Mouse (Mus musculus) MEL (cell line): ENCODE measurements at regions not wholly inside any gene's neighbourhood (a gene's known extent, or its start where the extent isn't known, plus 50 kb on each side); places are given as distances from the start of the nearest gene placed in this dataset.

Experiments used
- DNase-seq: peaks from one replicate; pipeline ENCODE4 v3.0.0; 2011; ENCODE audit warnings: low read depth, low spot score
- H3K27ac ChIP-seq: 2 replicates; pipeline ENCODE4 v1.5.1; 2012; ENCODE audit warnings: low read depth, mild to moderate bottlenecking, control low read depth, low read length, moderate library complexity; ENCODE audit not compliant: control insufficient read depth
- H3K27me3 ChIP-seq, 2 experiments: fragments of 150-350 bp in 1 of 2; sonication (generic) in 1 of 2; 2 replicates each; pipeline ENCODE4 v1.6.1; 2012; ENCODE audit warnings: low read length in 2 of 2, mild to moderate bottlenecking in 2 of 2, improper control_type of control experiment in 1 of 2, moderate library complexity in 1 of 2; ENCODE audit not compliant: insufficient read depth in 2 of 2, control insufficient read depth in 1 of 2
- H3K36me3 ChIP-seq, 2 experiments: 2 replicates each; pipeline ENCODE4 v1.6.1; 2012 to 2014; ENCODE audit warnings: low read length in 2 of 2, improper control_type of control experiment in 1 of 2, inconsistent platforms in 1 of 2, mild to moderate bottlenecking in 1 of 2; ENCODE audit not compliant: insufficient read depth in 2 of 2, control insufficient read depth in 1 of 2
- H3K4me1 ChIP-seq, 2 experiments: fragments of 150-350 bp in 1 of 2; sonication (generic) in 1 of 2; 2 replicates each; pipeline ENCODE4 v1.6.1; 2012; ENCODE audit warnings: low read length in 2 of 2, improper control_type of control experiment in 1 of 2, mild to moderate bottlenecking in 1 of 2; ENCODE audit not compliant: insufficient read depth in 2 of 2, control insufficient read depth in 1 of 2
- H3K4me3 ChIP-seq, 2 experiments: fragments of 150-350 bp in 1 of 2; sonication (generic) in 1 of 2; 2 replicates each; pipeline ENCODE4 v1.5.1; 2012; ENCODE audit warnings: low read depth in 2 of 2, low read length in 2 of 2, mild to moderate bottlenecking in 2 of 2, moderate library complexity in 2 of 2, control low read depth in 1 of 2, improper control_type of control experiment in 1 of 2; ENCODE audit not compliant: control insufficient read depth in 1 of 2, insufficient read depth in 1 of 2
- H3K79me2 ChIP-seq: 2 replicates; pipeline ENCODE4 v1.6.1; 2012; ENCODE audit warnings: mild to moderate bottlenecking, low read length, moderate library complexity; ENCODE audit not compliant: control insufficient read depth, poor library complexity, insufficient read depth
- H3K9ac ChIP-seq: 2 replicates; pipeline ENCODE4 v1.6.1; 2012; ENCODE audit warnings: low read depth, mild to moderate bottlenecking, control low read depth, low read length, moderate library complexity; ENCODE audit not compliant: control insufficient read depth, poor library complexity, severe bottlenecking
- H3K9me3 ChIP-seq: fragments of 150-350 bp; sonication (generic); replicated peaks from 2 replicates; pipeline ENCODE4 v1.6.1; 2012; ENCODE audit warnings: mild to moderate bottlenecking, low read length, improper control_type of control experiment, moderate library complexity; ENCODE audit not compliant: insufficient read depth
- BHLHE40 ChIP-seq: IDR thresholded peaks from 2 replicates; pipeline ENCODE4 v1.6.1; 2012; ENCODE audit warnings: low read depth, mild to moderate bottlenecking, inconsistent platforms, low read length, improper control_type of control experiment, borderline replicate concordance
- CHD1 ChIP-seq: IDR thresholded peaks from 2 replicates; pipeline ENCODE4 v1.6.1; 2012; ENCODE audit warnings: low read depth, mild to moderate bottlenecking, inconsistent platforms, low read length, improper control_type of control experiment
- CHD2 ChIP-seq: IDR thresholded peaks from 2 replicates; pipeline ENCODE4 v1.6.1; 2011; ENCODE audit warnings: low read length, improper control_type of control experiment
- E2F4 ChIP-seq: IDR thresholded peaks from 2 replicates; pipeline ENCODE4 v1.6.1; 2011; ENCODE audit warnings: low read depth, low read length, improper control_type of control experiment, borderline replicate concordance
- EP300 ChIP-seq, 2 experiments: IDR thresholded peaks; 2 replicates each; pipeline ENCODE4 v1.6.1; 2011; ENCODE audit warnings: improper control_type of control experiment in 2 of 2, low read length in 2 of 2, low read depth in 1 of 2, mild to moderate bottlenecking in 1 of 2
- KAT2A ChIP-seq: conservative IDR thresholded peaks from 2 replicates; pipeline ENCODE4 v1.6.1; 2012; ENCODE audit warnings: low read depth, low read length, improper control_type of control experiment, inconsistent platforms
- MAFK ChIP-seq: IDR thresholded peaks from 2 replicates; pipeline ENCODE4 v1.6.1; 2011; ENCODE audit warnings: low read depth, mild to moderate bottlenecking, low read length, improper control_type of control experiment, borderline replicate concordance
- MAZ ChIP-seq: IDR thresholded peaks from 2 replicates; pipeline ENCODE4 v1.6.1; 2012; ENCODE audit warnings: low read depth, mild to moderate bottlenecking, inconsistent platforms, low read length, improper control_type of control experiment
- MEF2A ChIP-seq: IDR thresholded peaks from 2 replicates; pipeline ENCODE4 v1.6.1; 2014; ENCODE audit warnings: low read depth, mild to moderate bottlenecking, inconsistent platforms, low read length, improper control_type of control experiment; ENCODE audit not compliant: poor library complexity, insufficient replicate concordance, severe bottlenecking; ENCODE audit errors: extremely low read depth
- MXI1 ChIP-seq: IDR thresholded peaks from 2 replicates; pipeline ENCODE4 v1.6.1; 2011; ENCODE audit warnings: mild to moderate bottlenecking, low read depth, low read length, improper control_type of control experiment
- NELFE ChIP-seq: IDR thresholded peaks from 2 replicates; pipeline ENCODE4 v1.6.1; 2011; ENCODE audit warnings: low read depth, low read length, improper control_type of control experiment
- NRF1 ChIP-seq: IDR thresholded peaks from 2 replicates; pipeline ENCODE4 v1.6.1; 2014; ENCODE audit warnings: low read depth, mild to moderate bottlenecking, inconsistent platforms, low read length, improper control_type of control experiment, moderate library complexity; ENCODE audit not compliant: poor library complexity, insufficient read depth, severe bottlenecking
- POLR2AphosphoS5 ChIP-seq: IDR thresholded peaks from 2 replicates; pipeline ENCODE4 v1.6.1; 2012; ENCODE audit warnings: low read depth, borderline replicate concordance, mild to moderate bottlenecking, inconsistent platforms, low read length, moderate library complexity, mixed read lengths
- RAD21 ChIP-seq: IDR thresholded peaks from 2 replicates; pipeline ENCODE4 v1.6.1; 2011; ENCODE audit warnings: mild to moderate bottlenecking, low read depth, low read length, improper control_type of control experiment
- RCOR1 ChIP-seq: IDR thresholded peaks from 2 replicates; pipeline ENCODE4 v1.6.1; 2012; ENCODE audit warnings: low read depth, mild to moderate bottlenecking, inconsistent platforms, low read length, improper control_type of control experiment
- SIN3A ChIP-seq: IDR thresholded peaks from 2 replicates; pipeline ENCODE4 v1.6.1; 2012; ENCODE audit warnings: low read length, improper control_type of control experiment, inconsistent platforms
- SMC3 ChIP-seq: IDR thresholded peaks from 2 replicates; pipeline ENCODE4 v1.6.1; 2011; ENCODE audit warnings: low read depth, low read length, improper control_type of control experiment
- TBP ChIP-seq: IDR thresholded peaks from 2 replicates; pipeline ENCODE4 v1.8.0; 2011; ENCODE audit warnings: low read depth, low read length, improper control_type of control experiment
- TCF12 ChIP-seq: IDR thresholded peaks from 2 replicates; pipeline ENCODE4 v1.6.1; 2014; ENCODE audit warnings: low read depth, mild to moderate bottlenecking, inconsistent platforms, low read length, improper control_type of control experiment, moderate library complexity
- UBTF ChIP-seq: IDR thresholded peaks from 2 replicates; pipeline ENCODE4 v1.6.1; 2012; ENCODE audit warnings: low read depth, mild to moderate bottlenecking, inconsistent platforms, low read length, improper control_type of control experiment, moderate library complexity, borderline replicate concordance; ENCODE audit not compliant: insufficient read depth
- USF2 ChIP-seq, 2 experiments: IDR thresholded peaks; 2 replicates each; pipeline ENCODE4 v1.6.1; 2011 to 2012; ENCODE audit warnings: improper control_type of control experiment in 2 of 2, low read length in 2 of 2, borderline replicate concordance in 1 of 2, inconsistent platforms in 1 of 2, low read depth in 1 of 2, mild to moderate bottlenecking in 1 of 2; ENCODE audit not compliant: insufficient read depth in 1 of 2
- ZKSCAN1 ChIP-seq: IDR thresholded peaks from 2 replicates; pipeline ENCODE4 v1.6.1; 2012; ENCODE audit warnings: low read depth, mild to moderate bottlenecking, inconsistent platforms, low read length, improper control_type of control experiment, moderate library complexity
- ZNF384 ChIP-seq: IDR thresholded peaks from 2 replicates; pipeline ENCODE4 v1.6.1; 2012; ENCODE audit warnings: low read depth, mild to moderate bottlenecking, inconsistent platforms, low read length, improper control_type of control experiment

- Histone ChIP-seq H3K27me3 (no peaks in the 10 kb centered on the region; a peak in 2 of 4 replicates), H3K9me3 (no peaks in the 10 kb centered on the region), H3K4me1 (no peaks in the 10 kb centered on the region), H3K27ac (no peak overlapping the region), H3K9ac (no peak overlapping the region), H3K4me3 (no peak overlapping the region), H3K79me2 (no peaks in the 10 kb centered on the region), H3K36me3 (no peaks in the 10 kb centered on the region; a peak in 1 of 4 replicates)
- TF ChIP-seq E2F4 (no peak), CHD2 (no peak), NRF1 (no peak), POLR2AphosphoS5 (no peak), EP300 (IDR thresholded peaks at IDR 0.05; ENCODE audit: low read depth in 1 of 2, low read length in 2 of 2) (no peak), NELFE (no peak), ZKSCAN1 (no peak), RCOR1 (no peak), BHLHE40 (no peak), SMC3 (no peak), TBP (no peak), RAD21 (no peak), SIN3A (no peak), MAFK (no peak), UBTF (no peak), TCF12 (no peak), USF2 (IDR thresholded peaks at IDR 0.05; ENCODE audit: borderline replicate concordance in 1 of 2, insufficient read depth in 1 of 2, low read depth in 1 of 2, low read length in 2 of 2) (no peak)
- no peak for DNase-seq
Measured at GRCm38 (mm10) chr2:133397566-133397965, 154.4 kb upstream of the Bmp2 start.

DNA sequence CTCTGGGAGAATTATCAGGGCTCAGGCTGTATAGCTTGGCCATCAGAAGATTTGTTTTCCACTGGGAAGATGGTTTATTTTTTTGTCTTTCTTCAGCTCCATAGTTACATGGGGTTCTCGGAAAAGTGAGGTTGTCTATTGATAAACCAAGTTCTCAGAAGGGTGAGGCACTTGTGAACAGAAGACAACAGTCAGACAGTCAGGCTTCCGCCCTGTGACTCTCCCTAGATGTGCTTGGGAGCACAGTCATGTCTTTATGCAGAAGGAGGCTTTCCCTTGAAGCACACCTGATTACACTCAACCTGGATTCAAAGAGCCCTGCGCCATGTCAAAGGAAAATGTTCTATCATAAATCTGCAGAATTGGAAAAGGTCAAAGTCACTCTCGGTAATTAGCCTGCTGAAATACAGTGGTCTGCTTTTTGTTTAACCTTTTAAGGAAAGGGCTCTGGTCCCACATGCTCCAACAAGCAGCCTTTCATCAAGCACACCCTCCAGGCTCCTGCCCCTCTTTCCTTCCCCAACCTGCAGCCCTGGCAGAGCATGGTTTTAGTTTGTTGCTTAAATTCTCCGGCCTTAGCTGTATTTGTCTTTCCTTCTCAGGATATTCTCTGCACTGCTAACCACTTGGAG lies 152.8 kb upstream of the Bmp2 start:
- Histone ChIP-seq H3K4me3 (no peak overlapping the region), H3K27me3 (no peaks in the 10 kb centered on the region; a peak in 1 of 4 replicates), H3K9me3 (no peaks in the 10 kb centered on the region), H3K36me3 (no peaks in the 10 kb centered on the region; a peak in 1 of 4 replicates), H3K27ac (no peak overlapping the region), H3K4me1 (no peaks in the 10 kb centered on the region), H3K79me2 (no peaks in the 10 kb centered on the region), H3K9ac (no peak overlapping the region)
- no peak for TF ChIP-seq MXI1
- no peak for TF ChIP-seq TBP
- TF ChIP-seq RAD21, result no peak
- TF ChIP-seq SMC3, result no peak
- TF ChIP-seq MAZ, result no peak
- TF ChIP-seq NELFE, result no peak
- no peak for TF ChIP-seq ZNF384
- no peak for TF ChIP-seq POLR2AphosphoS5
- no peak for TF ChIP-seq CHD1
- TF ChIP-seq KAT2A, result no peak
- TF ChIP-seq MEF2A, result no peak
- no peak for TF ChIP-seq EP300 (IDR thresholded peaks at IDR 0.05; ENCODE audit: low read depth in 1 of 2, low read length in 2 of 2)
- no peak for DNase-seq
